Mouse (Mus musculus): ENCODE results near the gene Gas1. TPM values are rescaled to one million over a fixed set of nuclear protein-coding genes. Genes with fewer than 3 reads are reported as not detected.
A peak's percentile ranks its signal among the peaks of the same experiment; 100 is the strongest.

Gene Gas1
- total RNA-seq, 1 experiment, result 1.9 TPM

GRCm38 (mm10) chr13:60175490-60176135, 1.6 kb downstream of the Gas1 start:
- peaks cover 3 to 7% of the 10 kb centered on the region in 2 experiments; a peak in 2 of 4 replicates for H3K4me1 ChIP-seq (ENCODE audit: control insufficient read depth in 2 of 2, insufficient read depth in 2 of 2, low read length in 2 of 2, poor library complexity in 1 of 2)
- DNase-seq (ENCODE audit: low read depth, low spot score), result no peak
- H3K36me3 ChIP-seq (ENCODE audit: control insufficient read depth, insufficient read depth, low read length, poor library complexity, severe bottlenecking), result no peaks in the 10 kb centered on the region

GRCm38 (mm10) chr13:60174953-60175352, 2.2 kb downstream of the Gas1 start:
- H3K4me1 ChIP-seq (ENCODE audit: control insufficient read depth in 2 of 2, insufficient read depth in 2 of 2, low read length in 2 of 2, poor library complexity in 1 of 2), result peaks cover 3 to 7% of the 10 kb centered on the region in 2 experiments; a peak in 2 of 4 replicates
- no peaks in the 10 kb centered on the region for H3K36me3 ChIP-seq (ENCODE audit: control insufficient read depth, insufficient read depth, low read length, poor library complexity, severe bottlenecking)
- DNase-seq (ENCODE audit: low read depth, low spot score), result no peak
- TF ChIP-seq CHD2 (IDR thresholded peaks at IDR 0.05; ENCODE audit: low read depth, low read length), result no peak
- TF ChIP-seq ZC3H11A (IDR thresholded peaks at IDR 0.05; ENCODE audit: borderline replicate concordance, low read depth, low read length), result no peak
- no peak for TF ChIP-seq HCFC1 (IDR thresholded peaks at IDR 0.05; ENCODE audit: borderline replicate concordance, insufficient read depth, low read length)
- TF ChIP-seq ZNF384 (IDR thresholded peaks at IDR 0.05; ENCODE audit: low read depth, low read length), result no peak
- TF ChIP-seq MAFK (IDR thresholded peaks at IDR 0.05; ENCODE audit: insufficient read depth, low read depth, low read length), result no peak
- H3K27ac ChIP-seq (ENCODE audit: insufficient read depth, low read depth, low read length, poor library complexity, severe bottlenecking), result no peak overlapping the region
- H3K9me3 ChIP-seq (ENCODE audit: control insufficient read depth, insufficient read depth, low read depth, low read length), result no peaks in the 10 kb centered on the region
- no peak overlapping the region for H3K9ac ChIP-seq (ENCODE audit: insufficient read depth, low read depth, low read length, poor library complexity, severe bottlenecking)
- H3K4me3 ChIP-seq (ENCODE audit: insufficient read depth in 1 of 2, low read depth in 1 of 2, low read length in 2 of 2, poor library complexity in 1 of 2, severe bottlenecking in 1 of 2), result peak overlapping the region; percentile 76 to 95; a peak in 3 of 4 replicates
- in situ Hi-C loops (cut with MboI; ENCODE audit: low sequenced_read_pairs in 2 of 2, unreplicated experiment in 2 of 2), result no loop called here

More at GRCm38 (mm10) chr13:60175490-60176135, 1.6 kb downstream of the Gas1 start:
- in situ Hi-C loops (cut with MboI; ENCODE audit: low sequenced_read_pairs in 2 of 2, unreplicated experiment in 2 of 2), result no loop called here
- peak overlapping the region; percentile 76 to 95 for H3K4me3 ChIP-seq (ENCODE audit: insufficient read depth in 1 of 2, low read depth in 1 of 2, low read length in 2 of 2, poor library complexity in 1 of 2, severe bottlenecking in 1 of 2)
- H3K9me3 ChIP-seq (ENCODE audit: control insufficient read depth, insufficient read depth, low read depth, low read length), result no peaks in the 10 kb centered on the region
- TF ChIP-seq CHD2 (IDR thresholded peaks at IDR 0.05; ENCODE audit: low read depth, low read length) (no peak), HCFC1 (IDR thresholded peaks at IDR 0.05; ENCODE audit: borderline replicate concordance, insufficient read depth, low read length) (no peak), MAFK (IDR thresholded peaks at IDR 0.05; ENCODE audit: insufficient read depth, low read depth, low read length) (no peak), ZNF384 (IDR thresholded peaks at IDR 0.05; ENCODE audit: low read depth, low read length) (no peak), ZC3H11A (IDR thresholded peaks at IDR 0.05; ENCODE audit: borderline replicate concordance, low read depth, low read length) (no peak)
- H3K9ac ChIP-seq (ENCODE audit: insufficient read depth, low read depth, low read length, poor library complexity, severe bottlenecking), result peak overlapping the region; percentile 81; the same call in 1 of the 2 replicates
- no peak overlapping the region for H3K27ac ChIP-seq (ENCODE audit: insufficient read depth, low read depth, low read length, poor library complexity, severe bottlenecking)

GRCm38 (mm10) chr13:60173591-60174524, 3.3 kb downstream of the Gas1 start:
- H3K4me1 ChIP-seq (ENCODE audit: control insufficient read depth in 2 of 2, insufficient read depth in 2 of 2, low read length in 2 of 2, poor library complexity in 1 of 2), result peaks cover 3 to 5% of the 10 kb centered on the region in 2 experiments; a peak in 2 of 4 replicates
- H3K4me3 ChIP-seq (ENCODE audit: insufficient read depth in 1 of 2, low read depth in 1 of 2, low read length in 2 of 2, poor library complexity in 1 of 2, severe bottlenecking in 1 of 2), result no peak overlapping the region

DNA sequence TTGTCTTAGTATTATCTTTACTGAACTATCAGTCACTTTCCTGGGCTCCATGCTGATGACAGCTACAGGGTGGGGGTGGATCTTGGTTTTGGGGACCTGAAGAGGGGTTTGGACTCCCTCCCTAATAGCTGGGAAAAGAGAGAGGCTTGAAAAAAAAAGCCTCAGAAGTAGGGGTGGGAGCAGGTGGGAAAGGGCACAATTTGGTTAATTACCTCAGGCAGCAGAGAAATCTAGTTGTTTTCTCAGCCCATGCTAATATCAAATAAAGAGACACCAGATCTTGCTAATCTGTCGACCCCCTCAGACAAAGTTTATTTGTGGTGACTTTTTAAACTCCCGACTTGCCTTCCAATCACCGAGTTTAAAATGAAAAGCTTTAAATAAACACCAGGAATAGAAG, 4.0 kb downstream of the Gas1 start:
- no peak for TF ChIP-seq ZC3H11A (IDR thresholded peaks at IDR 0.05; ENCODE audit: borderline replicate concordance, low read depth, low read length)
- TF ChIP-seq HCFC1 (IDR thresholded peaks at IDR 0.05; ENCODE audit: borderline replicate concordance, insufficient read depth, low read length), result no peak
- TF ChIP-seq ZNF384 (IDR thresholded peaks at IDR 0.05; ENCODE audit: low read depth, low read length), result no peak
- TF ChIP-seq MAFK (IDR thresholded peaks at IDR 0.05; ENCODE audit: insufficient read depth, low read depth, low read length), result no peak
- TF ChIP-seq CHD2 (IDR thresholded peaks at IDR 0.05; ENCODE audit: low read depth, low read length), result no peak
- H3K9ac ChIP-seq (ENCODE audit: insufficient read depth, low read depth, low read length, poor library complexity, severe bottlenecking), result no peak overlapping the region
- H3K36me3 ChIP-seq (ENCODE audit: control insufficient read depth, insufficient read depth, low read length, poor library complexity, severe bottlenecking), result no peaks in the 10 kb centered on the region
- no peak overlapping the region for H3K4me3 ChIP-seq (ENCODE audit: insufficient read depth in 1 of 2, low read depth in 1 of 2, low read length in 2 of 2, poor library complexity in 1 of 2, severe bottlenecking in 1 of 2)
- DNase-seq (ENCODE audit: low read depth, low spot score), result no peak
- H3K4me1 ChIP-seq (ENCODE audit: control insufficient read depth in 2 of 2, insufficient read depth in 2 of 2, low read length in 2 of 2, poor library complexity in 1 of 2), result peaks cover 3 to 5% of the 10 kb centered on the region in 2 experiments; a peak in 2 of 4 replicates
- no peaks in the 10 kb centered on the region for H3K9me3 ChIP-seq (ENCODE audit: control insufficient read depth, insufficient read depth, low read depth, low read length)
- in situ Hi-C loops (cut with MboI; ENCODE audit: low sequenced_read_pairs in 2 of 2, unreplicated experiment in 2 of 2), result no loop called here
- H3K27ac ChIP-seq (ENCODE audit: insufficient read depth, low read depth, low read length, poor library complexity, severe bottlenecking), result no peak overlapping the region

More at GRCm38 (mm10) chr13:60173591-60174524, 3.3 kb downstream of the Gas1 start:
- Histone ChIP-seq H3K27ac (ENCODE audit: insufficient read depth, low read depth, low read length, poor library complexity, severe bottlenecking) (no peak overlapping the region), H3K9me3 (ENCODE audit: control insufficient read depth, insufficient read depth, low read depth, low read length) (no peaks in the 10 kb centered on the region), H3K9ac (ENCODE audit: insufficient read depth, low read depth, low read length, poor library complexity, severe bottlenecking) (no peak overlapping the region), H3K36me3 (ENCODE audit: control insufficient read depth, insufficient read depth, low read length, poor library complexity, severe bottlenecking) (no peaks in the 10 kb centered on the region)
- TF ChIP-seq ZC3H11A (IDR thresholded peaks at IDR 0.05; ENCODE audit: borderline replicate concordance, low read depth, low read length) (no peak), MAFK (IDR thresholded peaks at IDR 0.05; ENCODE audit: insufficient read depth, low read depth, low read length) (no peak), CHD2 (IDR thresholded peaks at IDR 0.05; ENCODE audit: low read depth, low read length) (no peak), HCFC1 (IDR thresholded peaks at IDR 0.05; ENCODE audit: borderline replicate concordance, insufficient read depth, low read length) (no peak), ZNF384 (IDR thresholded peaks at IDR 0.05; ENCODE audit: low read depth, low read length) (no peak)
- DNase-seq (ENCODE audit: low read depth, low spot score), result no peak
- in situ Hi-C loops (cut with MboI; ENCODE audit: low sequenced_read_pairs in 2 of 2, unreplicated experiment in 2 of 2), result no loop called here
